Mouse (Mus musculus): ENCODE results near the gene Slc29a2.

GRCm38 (mm10) chr19:5039301-5040114, 15.8 kb downstream of the Slc29a2 start:
- TF ChIP-seq EP300 (IDR thresholded peaks at IDR 0.05; ENCODE audit: insufficient read depth, low read depth, low read length) (no peak), CTCF (IDR thresholded peaks at IDR 0.05; ENCODE audit: low read depth, low read length) (no peak)
